Mouse (Mus musculus) embryonic facial prominence, embryonic 14.5 days (tissue): Measurements from ENCODE around the gene Ephb1. TPM values are rescaled to one million over a fixed set of nuclear protein-coding genes. Genes with fewer than 3 reads are reported as not detected.

Source experiments
- ATAC-seq: fragments of 200-750 bp; cut with Nextera tagmentation; 2 replicates; pipeline ENCODE4 v1.8.0; 2017; ENCODE audit warnings: low read depth, moderate number of reproducible peaks, moderate TSS enrichment
- DNase-seq: peaks from one replicate; pipeline ENCODE4 v3.0.0-alpha.2; 2015; ENCODE audit warnings: low spot score
- H3K27ac ChIP-seq: fragments of 300-500 bp; sonication (generic); replicated peaks from 2 replicates; pipeline ENCODE4 v1.5.1; 2014; ENCODE audit warnings: low read depth, mild to moderate bottlenecking, low read length, moderate library complexity
- H3K27me3 ChIP-seq: fragments of 300-500 bp; sonication (generic); replicated peaks from 2 replicates; pipeline ENCODE4 v1.6.1; 2014; ENCODE audit warnings: low read length; ENCODE audit not compliant: control insufficient read depth, insufficient read depth
- H3K36me3 ChIP-seq: fragments of 300-500 bp; sonication (generic); 2 replicates; pipeline ENCODE4 v1.6.1; 2014; ENCODE audit warnings: low read length, mixed read lengths; ENCODE audit not compliant: control insufficient read depth, insufficient read depth
- H3K4me1 ChIP-seq: fragments of 300-500 bp; sonication (generic); 2 replicates; pipeline ENCODE4 v1.6.1; 2014; ENCODE audit warnings: antibody characterized with exemption, low read length; ENCODE audit not compliant: control insufficient read depth, insufficient read depth
- H3K4me2 ChIP-seq: fragments of 300-500 bp; sonication (generic); 2 replicates; pipeline ENCODE4 v1.6.1; 2014; ENCODE audit warnings: low read depth, mild to moderate bottlenecking, low read length, moderate library complexity, mixed read lengths
- H3K4me3 ChIP-seq: fragments of 300-500 bp; sonication (generic); 2 replicates; pipeline ENCODE4 v1.5.1; 2014; ENCODE audit warnings: low read depth, mild to moderate bottlenecking, low read length
- H3K9ac ChIP-seq: fragments of 300-500 bp; sonication (generic); 2 replicates; pipeline ENCODE4 v1.6.1; 2014; ENCODE audit warnings: low read depth, mild to moderate bottlenecking, low read length, moderate library complexity, mixed read lengths
- H3K9me3 ChIP-seq: fragments of 300-500 bp; sonication (generic); 2 replicates; pipeline ENCODE4 v1.6.1; 2016; ENCODE audit warnings: low read length; ENCODE audit not compliant: control insufficient read depth
- WGBS: fragments of 180-500 bp; shearing (Covaris S2); extraction: QIAGEN DNeasy Blood & Tissue Kit; methylation state at CpG from one replicate; pipeline ENCODE4 v1.1.7; 2014; 5-methylcytosine and 5-hydroxymethylcytosine counted together
- polyA plus RNA-seq: library from polyadenylated mRNA; unstranded; fragments of >200 nt; fragmentation: Nextera tagmentation; extraction: Ambion mirVana; gene quantifications from 2 replicates; pipeline ENCODE4 v1.2.1, GENCODE M21; 2014

Ephb1 gene
- polyA plus RNA-seq, 1 experiment from 2014 or later = 3.9 TPM

DNA sequence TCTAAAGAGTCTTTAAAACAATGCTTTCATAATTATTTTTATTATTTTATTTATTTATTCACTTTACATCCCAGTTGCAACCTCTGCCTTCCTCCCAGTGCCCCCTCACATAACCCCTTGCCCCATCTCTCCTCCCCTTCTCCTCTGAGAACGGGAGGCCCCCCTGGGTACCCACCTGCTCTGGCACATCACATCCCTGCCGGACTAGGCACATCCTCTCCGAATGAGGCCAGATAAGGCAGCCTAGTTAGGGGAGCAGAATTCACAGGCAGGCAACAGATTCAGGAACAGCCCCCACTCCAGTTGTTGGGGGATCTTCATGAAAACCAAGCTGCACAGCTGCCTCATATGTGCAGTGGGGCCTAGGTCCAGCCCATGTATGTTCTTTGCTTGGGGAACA is 17.4 kb upstream of the Ephb1 start:
- DNase-seq (no peak), ATAC-seq (no peak)
- Histone ChIP-seq H3K4me3 (no peak overlapping the region), H3K4me1 (0 out of 2 replicates have a peak, but pooled peaks cover 2% of the 10 kb centered on the region), H3K9ac (no peak overlapping the region), H3K4me2 (no peak overlapping the region), H3K9me3 (no peaks in the 10 kb centered on the region), H3K36me3 (no peaks in the 10 kb centered on the region), H3K27ac (no peak overlapping the region), H3K27me3 (no peaks in the 10 kb centered on the region)
- WGBS = 82% methylated on average over 3 of the region's 3 CpGs

GRCm38 (mm10) chr9:102371036-102371770 is 16.7 kb upstream of the Ephb1 start:
- Histone ChIP-seq H3K9ac (no peak overlapping the region), H3K36me3 (no peaks in the 10 kb centered on the region), H3K27me3 (no peaks in the 10 kb centered on the region), H3K4me3 (no peak overlapping the region), H3K4me1 (0 out of 2 replicates have a peak, but pooled peaks cover 2% of the 10 kb centered on the region), H3K27ac (no peak overlapping the region), H3K4me2 (peak overlapping the region; percentile 11; the same call in 1 of the 2 replicates), H3K9me3 (no peaks in the 10 kb centered on the region)
- WGBS = 48% methylated on average over 14 of the region's 14 CpGs
- peak; percentile 55 for DNase-seq
- no peak; the same call in 1 of the 2 replicates for ATAC-seq

- H3K36me3 ChIP-seq = no peaks in the 10 kb centered on the region
- DNase-seq = no peak
- H3K4me2 ChIP-seq = no peak overlapping the region
- 58% methylated on average over 8 of the region's 8 CpGs for WGBS
- H3K9me3 ChIP-seq = no peaks in the 10 kb centered on the region
- no peak overlapping the region for H3K9ac ChIP-seq
- H3K4me3 ChIP-seq = no peak overlapping the region
- ATAC-seq = no peak
- no peaks in the 10 kb centered on the region for H3K27me3 ChIP-seq
- H3K27ac ChIP-seq = no peak overlapping the region
- H3K4me1 ChIP-seq = 0 out of 2 replicates have a peak, but pooled peaks cover 2% of the 10 kb centered on the region
Measured at GRCm38 (mm10) chr9:102370141-102370540, 15.6 kb upstream of the Ephb1 start.

GRCm38 (mm10) chr9:102369141-102369540 is 14.6 kb upstream of the Ephb1 start:
- no peaks in the 10 kb centered on the region for H3K36me3 ChIP-seq
- no peak for ATAC-seq

GRCm38 (mm10) chr9:102367796-102368195 is 13.3 kb upstream of the Ephb1 start:
- Histone ChIP-seq H3K4me1 (0 out of 2 replicates have a peak, but pooled peaks cover 2% of the 10 kb centered on the region), H3K27me3 (no peaks in the 10 kb centered on the region), H3K9ac (no peak overlapping the region), H3K4me2 (no peak overlapping the region), H3K27ac (no peak overlapping the region), H3K4me3 (no peak overlapping the region), H3K9me3 (no peaks in the 10 kb centered on the region), H3K36me3 (no peaks in the 10 kb centered on the region)
- WGBS = 89% methylated on average over 2 of the region's 2 CpGs
- DNase-seq = no peak
- no peak for ATAC-seq

More at GRCm38 (mm10) chr9:102369141-102369540, 14.6 kb upstream of the Ephb1 start:
- H3K4me3 ChIP-seq = no peak overlapping the region
- H3K4me2 ChIP-seq = no peak overlapping the region
- no peak overlapping the region for H3K27ac ChIP-seq
- H3K27me3 ChIP-seq = no peaks in the 10 kb centered on the region
- WGBS = 66% methylated on average over 3 of the region's 3 CpGs
- H3K9ac ChIP-seq = no peak overlapping the region
- H3K4me1 ChIP-seq = 0 out of 2 replicates have a peak, but pooled peaks cover 2% of the 10 kb centered on the region
- H3K9me3 ChIP-seq = no peaks in the 10 kb centered on the region
- no peak for DNase-seq

DNA sequence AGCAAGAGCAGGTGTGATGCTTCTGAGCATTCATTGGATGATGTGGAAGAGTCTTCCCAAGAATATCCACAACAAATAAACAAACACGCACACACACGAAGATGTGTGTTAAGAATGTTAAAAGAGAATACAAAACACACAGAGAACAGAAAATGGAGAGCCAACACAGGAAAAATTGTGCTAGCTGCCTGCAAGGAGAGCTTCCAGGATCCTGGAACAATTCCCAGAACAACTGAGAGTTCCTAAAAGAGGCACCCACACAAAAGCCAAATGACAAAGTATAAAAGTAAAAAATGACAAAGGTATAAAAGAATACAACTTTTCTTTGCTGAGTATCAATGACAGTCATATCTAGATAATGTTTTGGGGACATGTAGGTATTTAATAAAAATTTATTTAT is 11.0 kb upstream of the Ephb1 start:
- ATAC-seq = no peak
- H3K27me3 ChIP-seq = no peaks in the 10 kb centered on the region
- H3K36me3 ChIP-seq = no peaks in the 10 kb centered on the region
- no peak overlapping the region for H3K9ac ChIP-seq
- WGBS = 85% methylated on average over 2 of the region's 2 CpGs
- no peak for DNase-seq
- H3K4me3 ChIP-seq = no peak overlapping the region
- H3K4me1 ChIP-seq = 0 out of 2 replicates have a peak, but pooled peaks cover 2% of the 10 kb centered on the region
- no peak overlapping the region for H3K4me2 ChIP-seq
- H3K27ac ChIP-seq = no peak overlapping the region
- H3K9me3 ChIP-seq = no peaks in the 10 kb centered on the region

- ATAC-seq = no peak
Measured at GRCm38 (mm10) chr9:102359311-102359710, 4.8 kb upstream of the Ephb1 start.

GRCm38 (mm10) chr9:102358711-102359110 is 4.2 kb upstream of the Ephb1 start:
- WGBS = 71% methylated on average over 3 of the region's 3 CpGs
- Histone ChIP-seq H3K4me3 (no peak overlapping the region), H3K9ac (no peak overlapping the region), H3K36me3 (no peaks in the 10 kb centered on the region), H3K4me1 (no peaks in the 10 kb centered on the region), H3K4me2 (no peak overlapping the region), H3K9me3 (no peaks in the 10 kb centered on the region), H3K27me3 (peaks cover 26% of the 10 kb centered on the region), H3K27ac (no peak overlapping the region)
- ATAC-seq = no peak
- DNase-seq = no peak

More at GRCm38 (mm10) chr9:102359311-102359710, 4.8 kb upstream of the Ephb1 start:
- H3K4me2 ChIP-seq = no peak overlapping the region
- no peak overlapping the region for H3K9ac ChIP-seq
- WGBS = 91% methylated on average over 6 of the region's 6 CpGs
- DNase-seq = no peak
- no peaks in the 10 kb centered on the region for H3K36me3 ChIP-seq
- no peak overlapping the region for H3K4me3 ChIP-seq
- no peak overlapping the region for H3K27ac ChIP-seq
- H3K4me1 ChIP-seq = no peaks in the 10 kb centered on the region
- H3K9me3 ChIP-seq = no peaks in the 10 kb centered on the region
- peaks cover 20% of the 10 kb centered on the region for H3K27me3 ChIP-seq

DNA sequence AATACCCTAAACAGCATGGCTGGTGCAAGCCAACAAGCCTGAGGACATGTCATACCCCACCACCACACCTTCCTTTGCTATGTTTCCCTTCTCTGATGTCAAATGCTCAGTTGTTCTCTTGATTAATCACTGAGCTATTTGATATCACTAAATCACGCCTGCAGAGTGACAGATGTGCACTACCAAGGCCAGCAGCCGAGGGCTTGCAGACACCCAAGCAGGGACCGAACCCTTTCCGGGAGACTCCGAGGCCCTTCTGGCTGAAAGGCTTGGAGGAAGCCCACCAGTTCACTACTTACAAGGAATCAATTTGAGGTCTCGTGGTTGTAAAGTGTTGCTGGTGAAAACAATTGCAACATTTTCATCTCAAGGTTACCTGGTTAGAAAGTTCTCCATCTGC is 3.5 kb upstream of the Ephb1 start:
- ATAC-seq = no peak
- Histone ChIP-seq H3K27me3 (peaks cover 33% of the 10 kb centered on the region), H3K9ac (no peak overlapping the region), H3K36me3 (no peaks in the 10 kb centered on the region), H3K4me3 (no peak overlapping the region), H3K4me2 (no peak overlapping the region), H3K4me1 (0 out of 2 replicates have a peak, but pooled peaks cover 3% of the 10 kb centered on the region), H3K9me3 (no peaks in the 10 kb centered on the region), H3K27ac (no peak overlapping the region)
- 70% methylated on average over 6 of the region's 6 CpGs for WGBS
- no peak for DNase-seq
